Comparison of ENCODE assay signal across 22 mouse cellular contexts in genomic region chr11:88704688-88705087, GRCm38 (mm10). TPM values are rescaled to one million over a fixed set of nuclear protein-coding genes. Genes with fewer than 3 reads are reported as not detected.
DNase-seq lines count a peak whose midpoint lies in the region; ATAC-seq and TF ChIP-seq lines count a peak whose summit lies in the region.
"Had no signal": no experiment of that assay in that cellular context is flagged by ENCODE, and none has a peak within 500 bp of the region (broad histone marks: within the 10 kb centered on the region; RNA-seq: fewer than 3 reads in every experiment).

No protein-coding gene starts in this region.

- 83% methylated on average over 10 of the region's 10 CpGs for WGBS in forebrain, embryonic 10.5 days
- WGBS in forebrain, embryonic 14.5 days, result 81% methylated on average over 10 of the region's 10 CpGs
- WGBS in kidney, embryonic 15.5 days, result 52% methylated on average over 10 of the region's 10 CpGs
- WGBS in kidney, adult 2 months, result 81% methylated on average over 10 of the region's 10 CpGs
- 65% methylated on average over 9 of the region's 10 CpGs for WGBS in midbrain, embryonic 12.5 days
- 80% methylated on average over 10 of the region's 10 CpGs for WGBS in midbrain, embryonic 16.5 days
- 62% methylated on average over 10 of the region's 10 CpGs for WGBS in hindbrain, embryonic 13.5 days

- H3K4me1 ChIP-seq in forebrain, embryonic 10.5 days, result peaks cover 94% of the 10 kb centered on the region
- peaks cover 27% of the 10 kb centered on the region for H3K4me1 ChIP-seq in forebrain, embryonic 14.5 days (ENCODE audit: control insufficient read depth, insufficient read depth, low read length)
- H3K4me1 ChIP-seq in kidney, embryonic 15.5 days, result peaks cover 78% of the 10 kb centered on the region
- H3K4me1 ChIP-seq in kidney, adult 2 months (ENCODE audit: control insufficient read depth, insufficient read depth, low read length), result no peaks in the 10 kb centered on the region
- peaks cover 94% of the 10 kb centered on the region for H3K4me1 ChIP-seq in midbrain, embryonic 12.5 days
- peaks cover 45% of the 10 kb centered on the region for H3K4me1 ChIP-seq in midbrain, embryonic 16.5 days (ENCODE audit: control insufficient read depth, insufficient read depth, low read length)
- peaks cover 97% of the 10 kb centered on the region for H3K4me1 ChIP-seq in hindbrain, embryonic 13.5 days (replicated peaks)

- no peak for TF ChIP-seq CTCF in kidney, adult 2 months (conservative IDR thresholded peaks at IDR 0.05; ENCODE audit: insufficient read depth, insufficient read length, low read depth, low read length)

- TF ChIP-seq POLR2A in kidney, adult 2 months (IDR thresholded peaks at IDR 0.05; ENCODE audit: low read depth, low read length), result no peak

- no peak overlapping the region for H3K4me3 ChIP-seq in forebrain, embryonic 10.5 days
- H3K4me3 ChIP-seq in forebrain, embryonic 14.5 days (ENCODE audit: low read depth, low read length), result no peak overlapping the region
- H3K4me3 ChIP-seq in kidney, embryonic 15.5 days (replicated peaks), result no peak overlapping the region
- no peak overlapping the region for H3K4me3 ChIP-seq in kidney, adult 2 months (ENCODE audit: insufficient read depth, low read depth, low read length)
- no peak overlapping the region for H3K4me3 ChIP-seq in midbrain, embryonic 12.5 days
- no peak overlapping the region for H3K4me3 ChIP-seq in midbrain, embryonic 16.5 days (ENCODE audit: low read depth, low read length)
- H3K4me3 ChIP-seq in hindbrain, embryonic 13.5 days, result no peak overlapping the region
- H3K4me3 ChIP-seq: heart, adult 2 months; liver, embryonic 13.5 days had no signal

- no peaks in the 10 kb centered on the region for H3K27me3 ChIP-seq in forebrain, embryonic 10.5 days (ENCODE audit: poor library complexity, severe bottlenecking)
- no peaks in the 10 kb centered on the region for H3K27me3 ChIP-seq in forebrain, embryonic 14.5 days (replicated peaks; ENCODE audit: control insufficient read depth, insufficient read depth, low read length)
- H3K27me3 ChIP-seq in kidney, embryonic 15.5 days, result no peaks in the 10 kb centered on the region
- no peaks in the 10 kb centered on the region for H3K27me3 ChIP-seq in kidney, adult 2 months (replicated peaks; ENCODE audit: control insufficient read depth, insufficient read depth, low read length)
- H3K27me3 ChIP-seq in midbrain, embryonic 12.5 days, result no peaks in the 10 kb centered on the region
- H3K27me3 ChIP-seq in midbrain, embryonic 16.5 days (ENCODE audit: control insufficient read depth, insufficient read depth, low read depth, low read length), result no peaks in the 10 kb centered on the region
- H3K27me3 ChIP-seq in hindbrain, embryonic 13.5 days, result no peaks in the 10 kb centered on the region
- H3K27me3 ChIP-seq: liver, embryonic 13.5 days had no signal

- no peaks in the 10 kb centered on the region for H3K9me3 ChIP-seq in forebrain, embryonic 10.5 days
- no peaks in the 10 kb centered on the region for H3K9me3 ChIP-seq in forebrain, embryonic 14.5 days (replicated peaks; ENCODE audit: control insufficient read depth, low read length)
- no peaks in the 10 kb centered on the region for H3K9me3 ChIP-seq in kidney, embryonic 15.5 days (replicated peaks)
- H3K9me3 ChIP-seq in midbrain, embryonic 12.5 days, result no peaks in the 10 kb centered on the region
- no peaks in the 10 kb centered on the region for H3K9me3 ChIP-seq in midbrain, embryonic 16.5 days (replicated peaks; ENCODE audit: control insufficient read depth, low read length, poor library complexity, severe bottlenecking)
- no peaks in the 10 kb centered on the region for H3K9me3 ChIP-seq in hindbrain, embryonic 13.5 days
- H3K9me3 ChIP-seq: G1E; liver, embryonic 13.5 days had no signal

- H3K4me2 ChIP-seq in forebrain, embryonic 14.5 days (ENCODE audit: low read length), result no peak overlapping the region
- no peak overlapping the region for H3K4me2 ChIP-seq in kidney, embryonic 15.5 days
- no peak overlapping the region for H3K4me2 ChIP-seq in midbrain, embryonic 12.5 days (replicated peaks)
- no peak overlapping the region for H3K4me2 ChIP-seq in midbrain, embryonic 16.5 days (ENCODE audit: low read length)
- no peak overlapping the region for H3K4me2 ChIP-seq in hindbrain, embryonic 13.5 days
- H3K4me2 ChIP-seq: liver, embryonic 13.5 days had no signal

- 0 out of 2 replicates have a peak overlapping the region, but pooled peaks have one; percentile 11 for H3K27ac ChIP-seq in forebrain, embryonic 10.5 days
- no peak overlapping the region for H3K27ac ChIP-seq in forebrain, embryonic 14.5 days (ENCODE audit: low read depth, low read length)
- H3K27ac ChIP-seq in kidney, embryonic 15.5 days, result peak overlapping the region; percentile 30; the same call in 1 of the 2 replicates
- no peak overlapping the region for H3K27ac ChIP-seq in kidney, adult 2 months (ENCODE audit: insufficient read depth, low read depth, low read length)
- H3K27ac ChIP-seq in midbrain, embryonic 12.5 days (replicated peaks), result peak overlapping the region; percentile 61
- H3K27ac ChIP-seq in midbrain, embryonic 16.5 days (ENCODE audit: low read length), result no peak overlapping the region
- peak overlapping the region; percentile 19 for H3K27ac ChIP-seq in hindbrain, embryonic 13.5 days
- H3K27ac ChIP-seq: heart, adult 2 months; kidney, postnatal 0 days; liver, embryonic 13.5 days had no signal

- H3K9ac ChIP-seq in forebrain, embryonic 14.5 days (ENCODE audit: low read length), result no peak overlapping the region
- H3K9ac ChIP-seq in kidney, embryonic 15.5 days, result no peak overlapping the region
- H3K9ac ChIP-seq in midbrain, embryonic 12.5 days (replicated peaks), result no peak overlapping the region
- no peak overlapping the region for H3K9ac ChIP-seq in midbrain, embryonic 16.5 days (ENCODE audit: low read depth, low read length)
- no peak overlapping the region for H3K9ac ChIP-seq in hindbrain, embryonic 13.5 days
- H3K9ac ChIP-seq: liver, embryonic 13.5 days had no signal

- H3K36me3 ChIP-seq in forebrain, embryonic 10.5 days (replicated peaks), result peaks cover 91% of the 10 kb centered on the region
- peaks cover 75% of the 10 kb centered on the region for H3K36me3 ChIP-seq in forebrain, embryonic 14.5 days (ENCODE audit: control insufficient read depth, insufficient read depth, low read length)
- H3K36me3 ChIP-seq in kidney, embryonic 15.5 days, result peaks cover 70% of the 10 kb centered on the region
- H3K36me3 ChIP-seq in kidney, adult 2 months (ENCODE audit: control insufficient read depth, insufficient read depth, low read length), result no peaks in the 10 kb centered on the region
- peaks cover 68% of the 10 kb centered on the region for H3K36me3 ChIP-seq in midbrain, embryonic 12.5 days
- H3K36me3 ChIP-seq in midbrain, embryonic 16.5 days (ENCODE audit: control insufficient read depth, insufficient read depth, low read length), result no peaks in the 10 kb centered on the region; the same call in 1 of the 2 replicates
- H3K36me3 ChIP-seq in hindbrain, embryonic 13.5 days, result peaks cover 45% of the 10 kb centered on the region

- ATAC-seq in forebrain, embryonic 14.5 days, result no peak
- ATAC-seq in kidney, embryonic 15.5 days (replicated peaks; ENCODE audit: low FRiP score), result peak; percentile 16; the same call in 1 of the 2 replicates
- ATAC-seq in midbrain, embryonic 12.5 days (ENCODE audit: low FRiP score, low read depth), result no peak
- ATAC-seq in midbrain, embryonic 16.5 days, result no peak
- no peak for ATAC-seq in hindbrain, embryonic 13.5 days (ENCODE audit: low FRiP score)
- ATAC-seq: activated CD4-positive, CD25-positive, alpha-beta regulatory T cell, adult 4 months; lung, postnatal 0 days had no signal

- DNase-seq in forebrain, embryonic 10.5 days (ENCODE audit: extremely low spot score, low spot score), result no peak
- DNase-seq in forebrain, embryonic 14.5 days (ENCODE audit: low spot score), result no peak
- no peak for DNase-seq in kidney, adult 2 months
- DNase-seq in left cerebral cortex, adult 9 months (ENCODE audit: low spot score in 2 of 2), result no peak
- DNase-seq: adrenal gland, postnatal 10 days; cerebellum, adult 9-10 months; gastrocnemius, postnatal 10 days; heart, adult 2 months; heart, postnatal 36 days; liver, embryonic 13.5 days; right cerebral cortex, postnatal 14 days; spleen, adult 18-20 months; thymus, adult 18-20 months; thymus, postnatal 4 days had no signal

RNA-seq across cellular contexts. Expression of gene Msi2, which starts 13.6 kb away (rescaled TPM):
- 19.2 and 20.4 TPM in 2 replicates for polyA plus RNA-seq in forebrain, embryonic 10.5 days (2016; fragmentation: Nextera tagmentation; extraction: Ambion mirVana)
- 19.9 and 20.3 TPM in 2 replicates for polyA plus RNA-seq in forebrain, embryonic 14.5 days (2014; fragmentation: Nextera tagmentation; extraction: Ambion mirVana)
- polyA plus RNA-seq in kidney, embryonic 15.5 days (2015; fragmentation: Nextera tagmentation; extraction: Ambion mirVana), result 29.1 and 29.3 TPM in 2 replicates
- 40.4 and 43.5 TPM in 2 replicates for polyA plus RNA-seq in kidney, adult 2 months (2012; rRNA removed)
- 41.5 and 47.9 TPM in 2 replicates for polyA plus RNA-seq in midbrain, embryonic 12.5 days (2016; fragmentation: Nextera tagmentation; extraction: Ambion mirVana)
- 29.4 and 32.8 TPM in 2 replicates for polyA plus RNA-seq in midbrain, embryonic 16.5 days (2015; fragmentation: Nextera tagmentation; extraction: Ambion mirVana)
- polyA plus RNA-seq in hindbrain, embryonic 13.5 days (2015; fragmentation: Nextera tagmentation; extraction: Ambion mirVana), result 36.6 and 41.0 TPM in 2 replicates

Comparison
In these comparisons a context has a peak if more than half of its experiments do, and no peak if none do; other contexts are left out.
1. H3K27ac ChIP-seq: peak in forebrain, embryonic 10.5 days (single experiment), kidney, embryonic 15.5 days (single experiment), midbrain, embryonic 12.5 days (single experiment) and hindbrain, embryonic 13.5 days (single experiment); none in forebrain, embryonic 14.5 days (single experiment), kidney, adult 2 months (single experiment) and midbrain, embryonic 16.5 days (single experiment).